Mouse (Mus musculus) layer of hippocampus, adult 9-11 months (tissue): ENCODE results near the gene Arhgef25.
A peak's percentile ranks its signal among the peaks of the same experiment; 100 is the strongest.

Source experiments
- DNase-seq: peaks from one replicate; pipeline ENCODE4 v3.0.0; 2022

Arhgef25 gene

DNA sequence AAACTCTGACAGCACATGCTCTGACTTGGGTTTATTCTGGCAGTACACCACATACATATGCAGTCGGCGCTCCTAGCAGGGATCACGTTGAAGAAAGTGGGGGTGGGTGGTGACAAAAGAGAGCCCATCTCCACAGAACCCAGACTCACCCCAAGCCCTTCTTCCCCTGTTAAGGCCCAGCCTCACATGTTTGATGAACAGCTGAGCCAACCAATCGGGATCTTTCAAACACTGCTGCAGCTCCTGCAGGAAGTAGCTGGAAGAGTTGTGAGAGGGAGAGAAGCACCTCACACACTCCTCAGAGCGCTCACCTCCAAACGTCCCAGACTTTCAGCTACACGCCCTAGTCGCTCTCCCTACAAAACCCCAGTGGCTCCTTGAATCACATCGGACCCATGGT is 4.8 kb downstream of the Arhgef25 start:
- no peak for DNase-seq

GRCm38 (mm10) chr10:127183759-127184158 is 6.1 kb downstream of the Arhgef25 start:
- DNase-seq = no peak

DNA sequence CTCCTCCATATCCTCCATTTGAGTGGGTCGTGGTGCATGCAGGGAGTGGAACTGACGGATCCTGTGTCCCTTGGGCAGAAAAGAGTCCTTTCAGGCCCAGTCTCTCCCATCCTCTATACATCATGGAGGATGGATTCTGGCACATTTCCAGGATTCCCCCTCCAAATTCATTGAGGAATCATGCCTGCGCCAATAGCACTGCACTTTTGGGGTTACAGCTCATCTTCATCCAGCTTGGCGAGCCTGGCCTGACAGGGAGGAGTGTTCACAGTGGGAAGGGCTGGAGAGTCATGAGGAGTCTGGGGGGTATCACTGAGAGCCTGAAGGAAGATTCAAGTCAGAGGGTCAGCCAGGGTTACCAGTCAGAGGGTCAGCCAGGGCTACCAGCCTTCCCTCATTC is 7.3 kb downstream of the Arhgef25 start:
- DNase-seq = no peak

- DNase-seq = no peak
These were observed 8.3 kb downstream of the Arhgef25 start for GRCm38 (mm10) chr10:127181566-127181965.

- no peak for DNase-seq
These were observed 9.2 kb downstream of the Arhgef25 start for GRCm38 (mm10) chr10:127180695-127181047.

- DNase-seq = peak; percentile 74
These were observed 9.8 kb downstream of the Arhgef25 start, which contains the start of gene Slc26a10 for GRCm38 (mm10) chr10:127179871-127180694. Gene Slc26a10, minus strand, starts transcription at chr10:127180645.

DNA sequence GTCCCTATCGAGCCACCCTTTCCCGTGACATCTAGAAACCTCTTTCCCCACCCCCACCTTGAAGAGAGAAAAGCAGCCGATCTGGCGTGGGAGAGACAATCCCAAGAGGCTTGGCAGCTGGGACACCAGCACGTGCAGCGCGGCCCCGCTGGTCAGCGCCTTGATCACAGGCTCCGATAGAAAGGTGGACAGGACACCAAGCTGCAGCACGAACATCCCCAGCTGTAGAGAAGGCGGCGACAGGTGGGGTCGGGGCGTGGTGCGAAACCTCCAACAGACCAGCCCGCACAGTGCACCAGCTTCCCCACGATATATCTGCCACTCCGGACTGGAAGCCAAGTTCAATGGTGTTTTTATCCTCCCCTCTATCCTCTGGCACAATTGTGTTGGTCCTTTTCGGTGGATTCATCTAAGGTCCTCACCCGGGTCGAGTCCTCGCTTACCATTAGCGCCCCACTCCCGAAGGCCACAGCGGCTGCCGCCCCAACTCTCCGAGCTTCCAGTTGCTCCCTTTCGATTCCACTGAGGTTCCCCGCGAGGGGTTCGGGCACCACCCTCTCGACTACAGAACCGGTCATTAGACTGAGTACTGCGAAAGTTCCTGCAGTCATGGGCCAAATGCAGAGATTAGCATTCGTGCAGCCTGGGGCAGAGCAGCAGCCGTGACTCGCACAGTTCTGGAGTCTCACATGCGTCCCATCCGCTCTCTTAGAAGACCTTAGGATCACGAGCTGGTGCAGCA is 11.4 kb downstream of the Arhgef25 start:
- DNase-seq = no peak

- peak; percentile 69 for DNase-seq
These were observed 12.2 kb downstream of the Arhgef25 start for GRCm38 (mm10) chr10:127177719-127178118.

GRCm38 (mm10) chr10:127177235-127177634 is 12.6 kb downstream of the Arhgef25 start:
- no peak for DNase-seq

- no peak for DNase-seq
These were observed 13.1 kb downstream of the Arhgef25 start for GRCm38 (mm10) chr10:127176756-127177155.

DNA sequence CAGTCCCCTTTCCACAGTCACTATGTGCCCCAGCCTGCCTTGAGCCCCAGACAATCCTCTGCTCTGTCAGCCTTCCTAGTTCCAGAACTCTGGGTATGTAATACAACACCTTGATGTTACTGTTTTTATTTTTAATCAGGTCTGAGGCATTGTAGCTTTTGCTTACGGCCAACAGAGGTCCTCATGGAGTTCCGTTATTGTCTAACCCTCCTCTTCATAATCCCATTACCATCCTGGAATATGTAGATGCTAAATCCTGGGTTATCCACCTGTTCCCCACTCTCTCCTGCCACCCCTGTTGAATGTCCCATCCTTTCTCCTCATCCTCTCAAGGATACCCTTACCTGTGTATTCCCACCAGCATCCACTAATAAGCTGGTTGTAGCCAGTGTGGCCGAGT is 13.7 kb downstream of the Arhgef25 start:
- DNase-seq = no peak

GRCm38 (mm10) chr10:127174170-127174569 is 15.7 kb downstream of the Arhgef25 start:
- no peak for DNase-seq

DNA sequence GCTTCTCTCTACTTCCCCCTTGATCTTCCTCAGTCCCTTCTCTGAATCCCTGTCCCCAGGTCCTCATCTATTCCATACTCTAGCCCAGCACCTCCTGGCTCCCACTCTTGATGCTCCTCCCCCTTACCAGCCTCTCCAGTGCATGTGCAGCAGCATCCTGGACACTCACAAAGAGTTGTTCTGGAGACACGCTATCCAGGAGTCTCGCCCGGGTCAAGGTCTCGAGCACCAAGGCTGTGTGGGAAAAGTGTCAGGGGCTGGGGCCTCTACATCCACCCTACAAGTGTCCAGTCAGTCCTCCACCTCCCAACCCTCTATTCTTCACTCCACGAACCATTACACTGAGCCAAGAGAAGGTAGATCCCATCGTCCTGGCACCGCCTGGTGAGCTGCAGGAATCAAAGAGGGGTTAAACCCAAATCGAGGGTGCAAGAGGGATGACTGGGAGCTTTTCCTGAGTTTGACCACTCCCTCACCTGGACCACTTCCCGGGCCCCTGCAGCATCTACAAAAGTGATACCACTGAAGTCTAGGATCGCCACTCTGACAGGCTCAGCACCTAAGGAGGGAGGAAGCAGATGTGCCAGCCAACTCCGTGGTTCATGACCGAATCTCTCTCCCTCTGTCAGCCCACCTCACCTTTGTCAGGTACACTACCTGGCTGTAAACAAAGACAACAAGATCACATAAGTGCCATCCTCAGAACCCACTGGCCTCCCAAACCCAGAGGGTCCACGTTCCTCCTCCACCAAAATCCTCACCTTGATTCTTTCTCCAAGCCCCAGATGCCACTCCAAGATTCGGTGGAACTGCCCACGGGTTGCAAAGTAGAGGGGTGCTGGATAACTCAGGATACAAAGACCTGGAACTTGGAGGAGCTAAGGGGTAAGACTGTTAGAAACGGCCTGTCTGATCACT is 16.5 kb downstream of the Arhgef25 start:
- DNase-seq = no peak

GRCm38 (mm10) chr10:127171631-127172200 is 18.2 kb downstream of the Arhgef25 start:
- no peak for DNase-seq

DNA sequence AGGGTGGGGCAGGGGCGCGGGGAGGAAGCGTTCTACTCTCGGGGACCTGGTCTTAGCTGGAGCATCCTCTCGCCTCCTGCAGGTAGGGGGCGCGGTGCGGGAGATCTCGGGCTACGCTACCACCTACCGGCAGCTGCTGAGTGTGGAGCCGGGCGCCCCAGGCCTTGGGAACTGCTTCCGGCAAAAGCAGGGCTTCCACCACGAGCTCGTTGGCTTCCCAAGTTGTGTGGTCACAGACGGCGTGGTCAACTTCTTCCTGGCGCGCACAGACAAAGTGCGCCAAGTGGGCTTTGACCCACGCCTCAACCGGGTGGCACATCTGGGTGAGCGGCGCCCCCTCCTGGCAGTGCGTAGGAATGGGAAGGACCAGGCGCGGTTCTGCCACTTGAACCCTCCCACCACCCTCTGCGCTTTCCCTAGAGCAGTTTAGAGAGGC is 19.0 kb downstream of the Arhgef25 start:
- no peak for DNase-seq

- DNase-seq = no peak
These were observed 19.9 kb downstream of the Arhgef25 start for GRCm38 (mm10) chr10:127170002-127170401.

DNA sequence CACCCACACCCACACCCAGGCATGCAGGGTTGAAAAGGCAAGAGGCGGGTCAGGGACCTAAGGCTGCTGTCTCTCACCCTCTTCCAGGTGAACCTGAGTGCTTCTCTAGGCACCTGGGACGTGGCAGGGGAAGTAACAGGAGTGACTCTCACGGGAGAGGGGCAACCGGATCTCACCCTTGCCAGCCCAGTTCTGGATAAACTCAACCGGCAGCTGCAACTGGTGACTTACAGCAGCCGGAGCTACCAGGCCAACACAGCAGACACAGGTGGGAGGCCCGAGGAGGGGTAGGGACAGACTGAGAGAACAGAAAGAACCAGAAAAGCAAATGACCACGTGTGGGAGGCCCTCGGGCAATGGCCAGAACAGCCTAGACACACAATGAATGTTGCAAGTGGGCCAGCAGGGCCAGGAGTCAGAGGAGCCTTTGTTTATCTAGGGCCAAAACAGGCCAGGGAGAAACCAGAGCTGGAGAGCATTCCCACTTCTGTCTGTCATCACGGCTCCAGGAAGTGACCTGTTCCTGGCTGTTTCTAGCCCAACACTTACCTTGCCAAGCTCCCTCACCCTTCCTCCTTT is 22.2 kb downstream of the Arhgef25 start:
- DNase-seq = no peak

DNA sequence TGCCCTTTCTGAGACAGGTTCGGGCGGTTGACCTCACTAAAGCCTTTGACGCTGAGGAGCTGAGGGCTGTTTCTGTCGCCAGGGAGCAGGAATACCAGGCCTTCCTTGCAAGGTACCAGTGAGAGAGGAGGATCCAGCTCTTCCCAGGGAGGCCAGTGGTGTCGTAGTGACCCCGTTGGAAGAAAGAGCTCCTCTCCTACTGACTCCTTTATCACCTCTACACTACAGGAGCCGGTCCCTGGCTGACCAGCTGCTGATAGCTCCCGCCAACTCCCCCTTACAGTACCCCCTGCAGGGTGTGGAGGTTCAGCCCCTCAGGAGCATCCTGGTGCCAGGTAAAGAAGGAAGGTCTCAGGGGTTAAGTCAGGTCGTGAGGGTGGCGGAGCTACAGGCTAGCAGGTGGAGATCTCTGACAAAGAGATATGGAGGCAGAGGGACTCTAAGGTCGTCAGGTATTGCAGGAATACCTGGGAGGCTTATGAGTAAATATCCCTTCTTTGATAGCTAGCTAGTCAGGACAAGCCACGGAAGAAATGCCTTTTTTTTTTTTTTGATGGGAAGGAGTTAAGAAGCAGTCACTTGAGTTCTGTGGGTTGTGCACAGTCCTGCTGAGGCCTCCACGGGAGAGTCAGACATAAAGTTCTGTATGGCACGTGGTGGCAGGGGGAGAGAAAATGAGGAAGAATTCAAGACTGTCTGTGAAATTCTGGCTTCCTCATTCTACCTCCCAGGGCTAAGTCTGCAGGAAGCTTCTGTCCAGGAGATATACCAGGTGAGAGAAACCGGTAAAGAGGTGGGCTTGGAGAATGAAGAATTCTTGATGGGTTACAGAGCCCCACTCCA is 22.9 kb downstream of the Arhgef25 start:
- no peak for DNase-seq

DNA sequence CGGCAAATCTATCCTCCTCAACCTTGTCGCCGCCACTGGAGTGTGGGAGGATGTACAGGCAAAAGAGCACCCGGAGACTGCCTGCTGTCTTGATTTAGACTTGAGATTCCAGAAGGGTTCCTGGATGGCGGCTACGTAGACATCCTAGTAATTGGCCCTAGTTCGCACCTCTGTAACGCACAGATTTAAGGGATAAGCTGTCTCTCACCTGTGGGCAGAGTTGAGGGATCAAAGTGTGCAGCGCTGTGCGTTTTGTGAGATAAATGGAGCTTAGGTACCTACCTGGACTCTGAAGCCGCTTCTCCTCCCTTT is 23.5 kb downstream of the Arhgef25 start:
- DNase-seq = no peak

DNA sequence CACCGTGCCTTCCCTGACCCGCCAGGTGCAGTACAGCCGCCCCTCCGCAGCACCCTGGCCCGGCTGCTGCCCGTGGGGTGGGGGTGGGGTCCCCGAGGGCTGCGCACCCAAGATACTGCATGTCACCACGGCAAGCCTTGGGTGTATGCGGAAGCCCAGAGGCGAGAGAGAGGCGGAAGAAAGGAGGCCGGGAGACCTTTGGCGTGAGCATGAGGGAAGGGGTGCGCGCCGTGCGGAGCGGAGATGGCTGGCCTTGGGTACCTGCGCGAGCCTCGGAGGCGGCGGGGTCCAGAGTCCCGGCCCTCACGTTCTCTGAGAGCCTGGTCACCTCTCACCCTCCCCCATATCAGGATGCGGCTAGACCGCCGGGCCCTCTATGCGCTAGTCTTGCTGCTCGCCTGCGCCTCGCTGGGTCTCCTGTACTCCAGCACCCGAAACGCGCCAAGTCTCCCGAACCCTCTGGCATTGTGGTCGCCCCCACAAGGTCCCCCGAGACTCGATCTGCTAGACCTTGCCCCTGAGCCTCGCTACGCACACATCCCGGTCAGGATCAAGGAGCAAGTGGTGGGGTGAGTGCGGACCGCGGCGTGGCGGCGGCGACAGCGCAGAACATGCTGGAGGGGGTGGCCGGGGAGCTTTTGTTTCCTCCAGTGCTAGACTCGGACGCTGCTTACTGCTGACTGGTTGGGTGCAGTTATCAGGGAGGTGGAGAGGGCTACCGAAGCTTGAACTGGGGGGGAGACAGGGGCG is 24.1 kb downstream of the Arhgef25 start:
- DNase-seq = no peak

GRCm38 (mm10) chr10:127165354-127165653 is 24.6 kb downstream of the Arhgef25 start:
- no peak for DNase-seq
